ENCODE assay signal across 25 mouse cellular contexts in the genomic region with DNA sequence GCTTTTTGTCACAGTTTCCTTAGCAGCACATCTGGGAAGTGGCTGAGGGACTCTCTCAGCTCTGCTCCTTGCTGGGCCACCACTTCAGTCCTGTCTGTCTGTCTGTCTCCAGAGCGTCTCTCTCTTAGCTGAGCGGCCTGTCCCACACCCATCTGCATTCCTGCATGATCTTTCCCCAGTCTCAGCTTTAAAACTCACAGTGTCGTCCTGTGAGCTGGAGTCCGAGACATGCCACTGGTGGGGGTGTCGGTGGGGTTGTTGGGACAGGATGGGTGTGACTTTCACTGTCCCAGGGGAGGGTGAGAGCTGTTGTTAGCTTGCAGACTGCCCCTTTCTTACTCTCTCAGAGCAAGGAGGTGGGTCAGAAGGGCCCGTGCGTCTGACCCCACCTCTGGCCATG. TPM values are rescaled to one million over a fixed set of nuclear protein-coding genes. Genes with fewer than 3 reads are reported as not detected.
DNase-seq lines count a peak whose midpoint lies in the region; ATAC-seq and TF ChIP-seq lines count a peak whose summit lies in the region.
"Had no signal": no experiment of that assay in that cellular context is flagged by ENCODE, and none has a peak within 500 bp of the region (broad histone marks: within the 10 kb centered on the region; RNA-seq: fewer than 3 reads in every experiment).

No protein-coding gene starts in this region.

- H3K4me3 ChIP-seq in E14TG2a.4 (replicated peaks; ENCODE audit: low read length), result 0 out of 2 replicates have a peak overlapping the region, but pooled peaks have one; percentile 2
- H3K4me3 ChIP-seq in heart, embryonic 12.5 days, result no peak overlapping the region

- DNase-seq in ES-CJ7 (ENCODE audit: low read depth, low spot score), result peak; percentile 43
- DNase-seq in R1 (ENCODE audit: low read depth, low spot score), result peak; percentile 53
- DNase-seq in ZHBTc4 (ENCODE audit: low read depth, low spot score), result peak; percentile 67
- no peak for DNase-seq in right cerebral cortex, postnatal 14 days
- DNase-seq in cerebellum, postnatal 10 days, result no peak
- no peak for DNase-seq in embryo, embryonic 11 days
- DNase-seq: adrenal gland, adult 2 months; adrenal gland, adult 8-10 months; adrenal gland, postnatal 10 days; adrenal gland, postnatal 14 days; adrenal gland, postnatal 25 days; adrenal gland, postnatal 36 days; B cell, adult 2 months; cerebellum, adult 11 months; cerebellum, adult 11-12 months; cerebellum, adult 18-20 months; cerebellum, adult 2 months; cerebellum, adult 8-10 months; cerebellum, adult 9-10 months had no signal

- H3K27me3 ChIP-seq in E14TG2a.4 (ENCODE audit: insufficient read depth, low read length), result peaks cover 21% of the 10 kb centered on the region
- H3K27me3 ChIP-seq in heart, embryonic 12.5 days (replicated peaks), result peaks cover 89% of the 10 kb centered on the region
- H3K27me3 ChIP-seq: Patski had no signal

- H3K27ac ChIP-seq in heart, embryonic 12.5 days (ENCODE audit: poor library complexity, severe bottlenecking), result no peak overlapping the region

- no peak for ATAC-seq in heart, embryonic 12.5 days (ENCODE audit: insufficient number of reproducible peaks, low FRiP score)
- ATAC-seq: activated CD4-positive, CD25-positive, alpha-beta regulatory T cell, adult 4 months; CD4-positive, CD25-positive, alpha-beta regulatory T cell, adult 4 months; Patski had no signal

- H3K9ac ChIP-seq in heart, embryonic 12.5 days, result no peak overlapping the region

- H3K4me2 ChIP-seq in heart, embryonic 12.5 days, result no peak overlapping the region

- peaks cover 89% of the 10 kb centered on the region for H3K4me1 ChIP-seq in E14TG2a.4 (replicated peaks; ENCODE audit: low read depth, low read length)
- peaks cover 2% of the 10 kb centered on the region for H3K4me1 ChIP-seq in heart, embryonic 12.5 days (replicated peaks)

- WGBS in heart, embryonic 12.5 days, result 67% methylated on average over 7 of the region's 7 CpGs

- TF ChIP-seq CTCF in E14TG2a.4 (conservative IDR thresholded peaks at IDR 0.05; ENCODE audit: low read length), result no peak

- no peaks in the 10 kb centered on the region for H3K9me3 ChIP-seq in E14TG2a.4 (ENCODE audit: low read length)
- H3K9me3 ChIP-seq in heart, embryonic 12.5 days (replicated peaks), result no peaks in the 10 kb centered on the region

- H3K36me3 ChIP-seq in E14TG2a.4 (ENCODE audit: insufficient read depth, low read length), result peaks cover 4% of the 10 kb centered on the region; the same call in 1 of the 2 replicates
- H3K36me3 ChIP-seq in heart, embryonic 12.5 days, result no peaks in the 10 kb centered on the region
- H3K36me3 ChIP-seq: G1E had no signal

RNA-seq across cellular contexts. Expression of a gene that starts 17.2 kb away (rescaled TPM):
- 0.08 TPM in 1 of 2 replicates, not detected in the other for polyA plus RNA-seq in heart, embryonic 12.5 days (2016; fragmentation: Nextera tagmentation; extraction: Ambion mirVana)

RNA-seq across cellular contexts. Expression of a gene that starts 30.1 kb away (rescaled TPM):
- 278 and 280 TPM in 2 replicates for polyA plus RNA-seq in heart, embryonic 12.5 days (2016; fragmentation: Nextera tagmentation; extraction: Ambion mirVana)

RNA-seq across cellular contexts. Expression of a gene that starts 36.9 kb away (rescaled TPM):
- polyA plus RNA-seq in heart, embryonic 12.5 days (2016; fragmentation: Nextera tagmentation; extraction: Ambion mirVana), result 56.5 and 62.1 TPM in 2 replicates
- polyA plus RNA-seq: activated CD4-positive, CD25-positive, alpha-beta regulatory T cell, adult 4 months; CD4-positive, CD25-positive, alpha-beta regulatory T cell, adult 4 months; G1E had no signal

RNA-seq across cellular contexts. Expression of a gene that starts 58.6 kb away (rescaled TPM):
- 24.0 and 25.4 TPM in 2 replicates for polyA plus RNA-seq in heart, embryonic 12.5 days (2016; fragmentation: Nextera tagmentation; extraction: Ambion mirVana)

Comparison
In these comparisons a context has a peak if more than half of its experiments do, and no peak if none do; other contexts are left out.
1. DNase-seq: peak in ES-CJ7 (single experiment), R1 (single experiment) and ZHBTc4 (single experiment); none in right cerebral cortex, postnatal 14 days (single experiment), cerebellum, postnatal 10 days (0 of 2) and embryo, embryonic 11 days (single experiment).